Mouse (Mus musculus) liver, embryonic 15.5 days (tissue): ENCODE data around the gene Acot7. TPM values are rescaled to one million over a fixed set of nuclear protein-coding genes. Genes with fewer than 3 reads are reported as not detected.

ENCODE experiments used
- polyA plus RNA-seq: library from polyadenylated mRNA; unstranded; fragments of >200 nt; fragmentation: Nextera tagmentation; extraction: Ambion mirVana; gene quantifications from 2 replicates; pipeline ENCODE4 v1.2.1, GENCODE M21; 2015

The Acot7 gene
- polyA plus RNA-seq, 1 experiment from 2014 or later = 14.0 TPM

Other genes with a start within 250 kb of the Acot7 start
- gene Dnajc11, start 244.4 kb upstream of the Acot7 start, polyA plus RNA-seq = 45.5 and 49.1 TPM in 2 replicates
- gene Thap3, start 189.1 kb upstream of the Acot7 start, polyA plus RNA-seq = 6.4 and 7.9 TPM in 2 replicates
- gene Phf13, start 181.9 kb upstream of the Acot7 start, polyA plus RNA-seq = 5.1 and 5.7 TPM in 2 replicates
- 6.3 and 7.2 TPM in 2 replicates for gene Klhl21, start 169.3 kb upstream of the Acot7 start, polyA plus RNA-seq
- gene Zbtb48, start 150.5 kb upstream of the Acot7 start, polyA plus RNA-seq = 7.8 and 8.4 TPM in 2 replicates
- 0.07 and 0.13 TPM in 2 replicates for gene Tas1r1, start 139.6 kb upstream of the Acot7 start, polyA plus RNA-seq
- 13.7 and 14.6 TPM in 2 replicates for gene Nol9, start 138.8 kb upstream of the Acot7 start, polyA plus RNA-seq
- 5.1 and 5.9 TPM in 2 replicates for gene Plekhg5, start 105.6 kb upstream of the Acot7 start, polyA plus RNA-seq
- 0.37 and 0.50 TPM in 2 replicates for gene Tnfrsf25, start 62.2 kb upstream of the Acot7 start, polyA plus RNA-seq
- gene Espn, start 25.8 kb upstream of the Acot7 start, polyA plus RNA-seq = 1.5 and 2.0 TPM in 2 replicates
- gene Hes2, start 19.3 kb upstream of the Acot7 start, polyA plus RNA-seq = 0.14 TPM in 1 of 2 replicates, not detected in the other
- gene Gpr153, start 96.1 kb downstream of the Acot7 start, polyA plus RNA-seq = 0.76 and 1.2 TPM in 2 replicates
- not detected in 2 replicates for gene Hes3, start 113.5 kb downstream of the Acot7 start, polyA plus RNA-seq
- gene Icmt, start 119.1 kb downstream of the Acot7 start, polyA plus RNA-seq = 7.6 TPM in 2 replicates
- gene Rnf207, start 140.9 kb downstream of the Acot7 start, polyA plus RNA-seq = 0.08 TPM in 1 of 2 replicates, not detected in the other
- gene Rpl22, start 147.6 kb downstream of the Acot7 start, polyA plus RNA-seq = 146 and 201 TPM in 2 replicates
- gene Chd5, start 160.5 kb downstream of the Acot7 start, polyA plus RNA-seq = 0.03 and 0.16 TPM in 2 replicates